Mouse (Mus musculus) CD4-positive naive resting alpha-beta T cell, adult 76 days (primary cell): ENCODE measurements around the gene Hist1h2bn. TPM values are rescaled to one million over a fixed set of nuclear protein-coding genes. Genes with fewer than 3 reads are reported as not detected.

Experiments
- total RNA-seq: library from RNA; stranded (reverse); gene quantifications from one replicate; pipeline ENCODE4 v1.2.4, GENCODE M21; 2023

Hist1h2bn gene
- 72.0 TPM for total RNA-seq

GRCm38 (mm10) chr13:21753524-21754285 is at the start of gene Hist1h2bn, which contains the start of gene Hist1h2ak:
Hist1h2bn (plus strand) TSS chr13:21754123.
Hist1h2ak (minus strand) TSS chr13:21753827.

DNA sequence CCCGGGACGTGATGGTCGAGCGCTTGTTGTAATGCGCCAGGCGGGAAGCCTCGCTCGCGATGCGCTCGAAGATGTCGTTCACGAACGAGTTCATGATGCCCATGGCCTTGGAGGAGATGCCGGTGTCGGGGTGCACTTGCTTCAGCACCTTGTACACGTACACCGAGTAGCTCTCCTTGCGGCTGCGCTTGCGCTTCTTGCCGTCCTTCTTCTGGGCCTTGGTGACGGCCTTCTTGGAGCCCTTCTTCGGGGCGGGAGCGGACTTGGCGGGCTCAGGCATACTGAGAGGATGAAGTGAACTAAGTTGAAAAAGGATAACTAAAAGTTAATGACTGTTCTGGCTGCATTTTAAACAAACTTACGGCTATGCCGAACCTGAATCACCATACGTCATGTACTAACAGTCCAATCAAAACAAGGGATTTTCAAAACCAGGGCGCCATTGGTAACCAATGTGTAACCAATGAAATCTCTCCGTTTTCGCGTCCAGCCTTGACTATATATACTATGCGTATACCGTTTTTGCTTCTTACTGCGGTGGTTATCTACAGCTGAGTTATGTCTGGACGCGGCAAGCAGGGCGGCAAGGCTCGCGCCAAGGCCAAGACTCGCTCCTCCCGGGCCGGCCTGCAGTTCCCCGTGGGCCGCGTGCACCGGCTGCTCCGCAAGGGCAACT is 37.9 kb upstream of the Hist1h2bn start, which contains the start of the genes Hist1h2bl and Hist1h2ai:
Gene Hist1h2bl, minus strand, starts transcription at position 280 of the 676 bp plus-strand sequence.
Gene Hist1h2ai, plus strand, starts transcription at position 559 of the 676 bp plus-strand sequence.

DNA sequence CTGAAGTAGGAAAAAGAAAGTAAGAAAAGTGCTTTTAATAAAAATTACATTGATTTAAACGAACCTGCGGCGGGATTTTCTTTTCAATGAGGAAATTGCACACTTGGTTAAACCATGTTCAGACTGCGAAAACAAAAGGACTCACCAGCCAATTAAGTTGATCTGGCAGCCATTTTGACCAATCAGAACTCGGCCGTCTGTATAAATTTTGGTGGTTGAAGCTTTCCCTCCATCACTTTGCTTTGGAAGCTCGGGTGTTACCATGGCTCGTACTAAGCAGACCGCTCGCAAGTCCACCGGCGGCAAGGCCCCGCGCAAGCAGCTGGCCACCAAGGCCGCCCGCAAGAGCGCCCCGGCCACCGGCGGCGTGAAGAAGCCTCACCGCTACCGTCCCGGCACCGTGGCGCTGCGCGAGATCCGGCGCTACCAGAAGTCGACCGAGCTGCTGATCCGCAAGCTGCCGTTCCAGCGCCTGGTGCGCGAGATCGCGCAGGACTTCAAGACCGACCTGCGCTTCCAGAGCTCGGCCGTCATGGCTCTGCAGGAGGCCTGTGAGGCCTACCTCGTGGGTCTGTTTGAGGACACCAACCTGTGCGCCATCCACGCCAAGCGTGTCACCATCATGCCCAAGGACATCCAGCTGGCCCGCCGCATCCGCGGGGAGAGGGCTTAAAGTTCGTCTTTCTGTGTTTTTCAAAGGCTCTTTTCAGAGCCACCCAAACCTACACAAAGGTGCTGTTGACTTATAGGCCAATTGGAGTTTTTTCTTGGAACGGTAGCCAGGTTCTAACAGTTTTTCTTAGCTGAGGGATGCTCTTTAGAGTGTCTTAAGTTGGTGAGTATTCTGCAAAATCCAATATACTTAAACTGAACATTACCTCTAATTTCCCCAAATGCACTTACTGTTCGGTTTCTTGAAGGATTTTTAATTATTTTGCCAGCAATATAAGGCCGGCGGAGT is 36.2 kb upstream of the Hist1h2bn start, which contains the start of gene Hist1h3h:
Gene Hist1h3h, plus strand, starts transcription at position 263 of the 961 bp plus-strand sequence.

GRCm38 (mm10) chr13:21721757-21722372 is 32.1 kb upstream of the Hist1h2bn start, which contains the start of gene Hist1h2bm:
Hist1h2bm (plus strand) TSS chr13:21722044.

GRCm38 (mm10) chr13:21734906-21735767 is 18.8 kb upstream of the Hist1h2bn start, which contains the start of gene Hist1h4j:
Hist1h4j (plus strand) TSS chr13:21735064.

GRCm38 (mm10) chr13:21750159-21751017 is 3.5 kb upstream of the Hist1h2bn start, which contains the start of gene Hist1h4k:
Hist1h4k (minus strand) TSS chr13:21750505.

DNA sequence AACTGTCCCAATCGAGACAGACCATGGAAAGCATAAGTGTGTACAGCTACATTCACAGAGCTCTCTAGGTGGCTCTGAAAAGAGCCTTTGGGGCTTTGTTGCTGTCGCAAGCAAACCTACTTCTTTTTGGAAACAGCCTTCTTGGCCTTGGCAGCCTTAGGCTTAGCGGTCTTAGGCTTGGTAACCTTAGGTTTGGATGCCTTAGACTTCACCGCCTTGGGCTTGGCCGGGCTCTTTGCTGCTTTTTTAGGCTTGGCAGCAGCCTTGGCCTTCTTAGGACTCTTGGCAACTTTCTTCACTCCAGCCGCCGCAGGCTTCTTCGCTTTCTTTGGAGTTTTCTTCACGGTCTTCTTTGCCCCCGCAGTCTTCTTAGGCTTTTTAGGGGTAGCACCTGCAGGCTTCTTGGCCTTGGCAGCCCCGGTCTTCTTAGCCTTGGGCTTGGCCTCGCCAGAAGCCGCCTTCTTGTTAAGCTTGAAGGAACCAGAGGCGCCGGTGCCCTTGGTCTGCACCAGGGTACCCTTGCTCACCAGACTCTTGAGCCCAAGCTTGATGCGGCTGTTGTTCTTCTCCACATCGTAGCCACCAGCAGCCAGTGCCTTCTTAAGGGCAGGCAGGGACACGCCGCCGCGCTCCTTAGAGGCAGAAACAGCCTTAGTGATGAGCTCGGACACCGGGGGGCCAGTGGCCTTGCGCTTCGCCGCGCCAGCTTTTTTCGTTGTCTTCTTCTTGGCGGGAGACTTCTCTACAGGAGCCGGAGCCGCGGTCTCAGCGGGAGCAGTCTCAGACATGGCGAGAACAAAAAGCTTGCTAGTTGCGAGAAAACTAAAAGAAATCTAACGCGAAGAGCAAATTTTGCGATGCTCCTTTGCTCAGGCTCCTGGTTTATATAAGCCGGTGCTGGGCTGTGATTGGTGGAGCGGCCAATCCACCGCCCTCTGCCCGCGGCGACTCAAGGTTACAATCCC is 26.1 kb downstream of the Hist1h2bn start, which contains the start of gene Hist1h1b:
Gene Hist1h1b, minus strand, starts transcription at position 859 of the 965 bp plus-strand sequence.

GRCm38 (mm10) chr13:21783255-21783617 is 29.3 kb downstream of the Hist1h2bn start, which contains the start of gene Hist1h3i:
Hist1h3i (minus strand) TSS chr13:21783370.

GRCm38 (mm10) chr13:21786899-21787629 is 33.1 kb downstream of the Hist1h2bn start, which contains the start of the genes Hist1h2an and Hist1h2bp:
Hist1h2an (minus strand) TSS chr13:21787218.
Hist1h2bp (plus strand) TSS chr13:21787461.

Other genes starting within 250 kb of the Hist1h2bn start
- gene Zkscan8, start 223.0 kb upstream of the Hist1h2bn start, total RNA-seq, result 8.9 TPM
- not detected for gene Olfr1366, start 211.3 kb upstream of the Hist1h2bn start, total RNA-seq
- not detected for gene Olfr1535, start 194.2 kb upstream of the Hist1h2bn start, total RNA-seq
- not detected for gene Olfr1364, start 172.4 kb upstream of the Hist1h2bn start, total RNA-seq
- gene Olfr1362, start 140.1 kb upstream of the Hist1h2bn start, total RNA-seq, result not detected
- gene Olfr11, start 111.6 kb upstream of the Hist1h2bn start, total RNA-seq, result not detected
- not detected for gene Olfr1361, start 90.7 kb upstream of the Hist1h2bn start, total RNA-seq
- not detected for gene Olfr1360, start 76.7 kb upstream of the Hist1h2bn start, total RNA-seq
- gene Olfr1359, start 56.0 kb upstream of the Hist1h2bn start, total RNA-seq, result not detected
- gene Hist1h2bl, start 38.0 kb upstream of the Hist1h2bn start, total RNA-seq, result 38.5 TPM
- 23.2 TPM for gene Hist1h2ai, start 37.7 kb upstream of the Hist1h2bn start, total RNA-seq
- 51.3 TPM for gene Hist1h3h, start 36.5 kb upstream of the Hist1h2bn start, total RNA-seq
- gene Hist1h2bm, start 32.1 kb upstream of the Hist1h2bn start, total RNA-seq, result 9.1 TPM
- 8.5 TPM for gene Hist1h4j, start 19.1 kb upstream of the Hist1h2bn start, total RNA-seq
- 192 TPM for gene Hist1h4k, start 3.6 kb upstream of the Hist1h2bn start, total RNA-seq
- gene Hist1h2ak, start 296 bp upstream of the Hist1h2bn start, total RNA-seq, result 29.1 TPM
- 15.4 TPM for gene Hist1h1b, start 26.5 kb downstream of the Hist1h2bn start, total RNA-seq
- 103 TPM for gene Hist1h3i, start 29.2 kb downstream of the Hist1h2bn start, total RNA-seq
- 12.5 TPM for gene Hist1h2an, start 33.1 kb downstream of the Hist1h2bn start, total RNA-seq
- 14.0 TPM for gene Hist1h2bp, start 33.3 kb downstream of the Hist1h2bn start, total RNA-seq
- 25.5 TPM for gene Hist1h2bq, start 56.1 kb downstream of the Hist1h2bn start, total RNA-seq
- 52.1 TPM for gene Hist1h2ao, start 56.3 kb downstream of the Hist1h2bn start, total RNA-seq
- gene Hist1h4m, start 57.6 kb downstream of the Hist1h2bn start, total RNA-seq, result 202 TPM
- gene Hist1h4n, start 78.1 kb downstream of the Hist1h2bn start, total RNA-seq, result not detected
- 61.1 TPM for gene Hist1h2ap, start 79.4 kb downstream of the Hist1h2bn start, total RNA-seq
- 25.7 TPM for gene Hist1h2br, start 79.6 kb downstream of the Hist1h2bn start, total RNA-seq
- 3.5 TPM for gene Zfp184, start 191.0 kb downstream of the Hist1h2bn start, total RNA-seq
- not detected for gene Pom121l2, start 227.1 kb downstream of the Hist1h2bn start, total RNA-seq